Mouse (Mus musculus) neural tube, embryonic 13.5 days (tissue): ENCODE results near the gene Ctnnbip1. TPM values are rescaled to one million over a fixed set of nuclear protein-coding genes. Genes with fewer than 3 reads are reported as not detected.

Experiments used
- ATAC-seq: fragments of 200-750 bp; cut with Nextera tagmentation; 2 replicates; pipeline ENCODE4 v1.8.0; 2017; ENCODE audit warnings: low read depth, mild to moderate bottlenecking, moderate TSS enrichment, moderate library complexity
- H3K27ac ChIP-seq: fragments of 300-500 bp; sonication (generic); replicated peaks from 2 replicates; pipeline ENCODE4 v1.5.1; 2015; ENCODE audit warnings: moderate library complexity, mild to moderate bottlenecking, inconsistent platforms
- H3K27me3 ChIP-seq: fragments of 300-500 bp; sonication (generic); 2 replicates; pipeline ENCODE4 v1.6.1; 2015; ENCODE audit warnings: mild to moderate bottlenecking, inconsistent platforms
- H3K36me3 ChIP-seq: fragments of 300-500 bp; sonication (generic); 2 replicates; pipeline ENCODE4 v1.6.1; 2015; ENCODE audit warnings: mild to moderate bottlenecking, inconsistent platforms
- H3K4me1 ChIP-seq: fragments of 300-500 bp; sonication (generic); replicated peaks from 2 replicates; pipeline ENCODE4 v1.6.1; 2015; ENCODE audit warnings: inconsistent platforms
- H3K4me2 ChIP-seq: fragments of 300-500 bp; sonication (generic); 2 replicates; pipeline ENCODE4 v1.6.1; 2015; ENCODE audit warnings: inconsistent platforms, mild to moderate bottlenecking, moderate library complexity
- H3K4me3 ChIP-seq: fragments of 300-500 bp; sonication (generic); 2 replicates; pipeline ENCODE4 v1.5.1; 2015; ENCODE audit warnings: mild to moderate bottlenecking, inconsistent platforms
- H3K9ac ChIP-seq: fragments of 300-500 bp; sonication (generic); 2 replicates; pipeline ENCODE4 v1.6.1; 2015; ENCODE audit warnings: moderate library complexity, mild to moderate bottlenecking, inconsistent platforms
- H3K9me3 ChIP-seq: fragments of 300-500 bp; sonication (generic); 2 replicates; pipeline ENCODE4 v1.6.1; 2016; ENCODE audit warnings: inconsistent platforms
- WGBS: fragments of 180-500 bp; shearing (Covaris S2); methylation state at CpG from one replicate; pipeline ENCODE4 v1.1.7; 2015; 5-methylcytosine and 5-hydroxymethylcytosine counted together
- polyA plus RNA-seq: library from polyadenylated mRNA; unstranded; fragments of >200 nt; fragmentation: Nextera tagmentation; extraction: Ambion mirVana; gene quantifications from 2 replicates; pipeline ENCODE4 v1.2.1, GENCODE M21; 2015

The Ctnnbip1 gene
- polyA plus RNA-seq, 1 experiment from 2014 or later = 79.0 TPM

- Histone ChIP-seq H3K4me3 (no peak overlapping the region), H3K4me1 (peaks cover 15% of the 10 kb centered on the region), H3K9ac (no peak overlapping the region), H3K27me3 (no peaks in the 10 kb centered on the region), H3K27ac (no peak overlapping the region), H3K9me3 (no peaks in the 10 kb centered on the region), H3K36me3 (peaks cover 77% of the 10 kb centered on the region), H3K4me2 (no peak overlapping the region)
- WGBS = 89% methylated on average over 8 of the region's 8 CpGs
- ATAC-seq = no peak
Observed at GRCm38 (mm10) chr4:149498901-149499300, 19.1 kb upstream of the Ctnnbip1 start.

GRCm38 (mm10) chr4:149499790-149500189 is 18.2 kb upstream of the Ctnnbip1 start:
- H3K4me3 ChIP-seq = no peak overlapping the region
- no peak overlapping the region for H3K9ac ChIP-seq
- H3K27ac ChIP-seq = no peak overlapping the region
- no peak for ATAC-seq
- peaks cover 21% of the 10 kb centered on the region for H3K4me1 ChIP-seq
- H3K4me2 ChIP-seq = no peak overlapping the region
- 82% methylated on average over 5 of the region's 5 CpGs for WGBS
- H3K27me3 ChIP-seq = no peaks in the 10 kb centered on the region
- peaks cover 68% of the 10 kb centered on the region for H3K36me3 ChIP-seq
- H3K9me3 ChIP-seq = no peaks in the 10 kb centered on the region

- 69% methylated on average over 5 of the region's 5 CpGs for WGBS
- Histone ChIP-seq H3K9me3 (no peaks in the 10 kb centered on the region), H3K4me3 (no peak overlapping the region), H3K9ac (no peak overlapping the region), H3K4me2 (no peak overlapping the region), H3K27ac (no peak overlapping the region), H3K4me1 (peaks cover 11% of the 10 kb centered on the region; the same call in 1 of the 2 replicates), H3K27me3 (no peaks in the 10 kb centered on the region), H3K36me3 (peaks cover 30% of the 10 kb centered on the region)
- no peak for ATAC-seq
Observed at GRCm38 (mm10) chr4:149504363-149504762, 13.7 kb upstream of the Ctnnbip1 start.

DNA sequence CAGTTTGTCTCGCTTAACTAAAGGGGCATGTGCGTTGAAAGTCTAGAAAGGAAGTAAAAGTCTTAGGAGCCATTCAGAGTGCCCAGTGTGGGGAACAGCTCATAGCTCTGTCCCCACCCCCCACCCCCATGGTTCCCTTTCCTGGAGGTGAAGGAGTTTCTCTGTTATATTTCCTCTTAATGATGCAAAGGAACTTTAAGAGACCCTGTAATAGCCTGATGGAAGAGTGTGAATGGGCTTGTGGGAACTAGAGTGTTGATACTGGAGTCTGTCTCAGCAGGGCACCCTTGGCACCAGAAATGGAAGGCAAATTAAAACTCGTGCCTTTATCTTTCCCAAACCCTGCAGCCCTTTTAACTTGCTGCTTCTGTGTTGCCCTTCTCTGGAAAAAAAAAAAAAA is 13.2 kb upstream of the Ctnnbip1 start:
- Histone ChIP-seq H3K9ac (no peak overlapping the region), H3K27me3 (no peaks in the 10 kb centered on the region), H3K36me3 (peaks cover 26% of the 10 kb centered on the region), H3K4me1 (peaks cover 11% of the 10 kb centered on the region; the same call in 1 of the 2 replicates), H3K4me2 (no peak overlapping the region), H3K4me3 (no peak overlapping the region), H3K9me3 (no peaks in the 10 kb centered on the region), H3K27ac (no peak overlapping the region)
- 14% methylated on average over 3 of the region's 3 CpGs for WGBS
- no peak for ATAC-seq

- Histone ChIP-seq H3K27me3 (no peaks in the 10 kb centered on the region), H3K4me2 (no peak overlapping the region), H3K36me3 (peaks cover 20% of the 10 kb centered on the region), H3K9ac (no peak overlapping the region), H3K4me3 (no peak overlapping the region), H3K4me1 (peaks cover 11% of the 10 kb centered on the region; the same call in 1 of the 2 replicates), H3K27ac (no peak overlapping the region), H3K9me3 (no peaks in the 10 kb centered on the region)
- WGBS = 54% methylated on average over 14 of the region's 15 CpGs
- no peak for ATAC-seq
Observed at GRCm38 (mm10) chr4:149505261-149505967, 12.6 kb upstream of the Ctnnbip1 start.

DNA sequence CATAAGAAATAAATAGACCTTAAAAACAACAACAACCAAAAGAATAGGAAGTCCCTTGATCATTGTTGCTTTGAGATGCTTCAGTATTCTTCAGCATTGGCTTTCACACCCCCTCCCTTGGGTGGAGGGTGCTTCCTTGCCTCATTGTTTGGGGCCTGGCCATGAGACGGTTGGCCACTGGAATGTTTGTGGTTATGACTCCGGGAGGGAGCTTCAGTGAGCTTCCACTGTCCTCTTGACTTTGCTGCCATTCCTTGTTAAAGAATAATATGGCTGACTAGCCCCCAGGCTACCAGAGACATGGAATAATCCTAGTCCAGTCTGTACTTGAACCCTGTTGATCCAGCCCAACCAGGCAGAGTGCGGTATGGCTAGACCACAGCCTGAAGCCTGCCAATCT is 11.1 kb upstream of the Ctnnbip1 start:
- Histone ChIP-seq H3K4me3 (no peak overlapping the region), H3K27ac (no peak overlapping the region), H3K4me2 (no peak overlapping the region), H3K9ac (no peak overlapping the region), H3K27me3 (no peaks in the 10 kb centered on the region), H3K4me1 (peaks cover 20% of the 10 kb centered on the region), H3K36me3 (peaks cover 12% of the 10 kb centered on the region; the same call in 1 of the 2 replicates), H3K9me3 (no peaks in the 10 kb centered on the region)
- no peak for ATAC-seq
- WGBS = 88% methylated on average over 3 of the region's 3 CpGs

DNA sequence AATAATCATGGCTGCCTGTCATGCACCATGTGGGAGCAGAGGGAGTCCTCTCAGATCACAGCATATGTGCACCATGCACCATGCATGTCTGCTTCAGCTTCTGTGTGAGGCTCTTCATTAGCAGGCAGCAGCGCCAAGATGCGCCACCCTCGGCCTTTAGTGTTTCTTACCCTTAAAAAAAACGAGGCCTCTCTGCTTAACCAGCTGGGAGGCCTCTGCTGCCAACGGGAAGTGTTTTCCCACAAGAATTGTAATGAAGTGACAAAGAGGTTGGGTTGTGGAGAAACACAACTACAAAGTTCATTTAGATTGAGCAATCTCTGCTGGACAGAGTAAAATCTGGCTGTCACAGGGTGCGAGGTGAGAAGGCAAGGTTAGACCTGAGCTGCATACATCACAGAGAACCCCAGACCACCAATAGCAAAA is 6.8 kb upstream of the Ctnnbip1 start:
- Histone ChIP-seq H3K4me3 (no peak overlapping the region), H3K9me3 (no peaks in the 10 kb centered on the region), H3K4me2 (no peak overlapping the region), H3K27ac (peak overlapping the region; percentile 43), H3K9ac (no peak overlapping the region), H3K27me3 (no peaks in the 10 kb centered on the region), H3K4me1 (peaks cover 13% of the 10 kb centered on the region), H3K36me3 (no peaks in the 10 kb centered on the region)
- ATAC-seq = peak; percentile 63; the same call in 1 of the 2 replicates
- WGBS = 40% methylated on average over 6 of the region's 6 CpGs

GRCm38 (mm10) chr4:149512072-149512471 is 6.0 kb upstream of the Ctnnbip1 start:
- Histone ChIP-seq H3K27me3 (no peaks in the 10 kb centered on the region), H3K27ac (no peak overlapping the region), H3K4me1 (peaks cover 13% of the 10 kb centered on the region), H3K4me2 (no peak overlapping the region), H3K4me3 (no peak overlapping the region), H3K9me3 (no peaks in the 10 kb centered on the region), H3K36me3 (no peaks in the 10 kb centered on the region), H3K9ac (no peak overlapping the region)
- 84% methylated on average over 7 of the region's 7 CpGs for WGBS
- ATAC-seq = no peak

DNA sequence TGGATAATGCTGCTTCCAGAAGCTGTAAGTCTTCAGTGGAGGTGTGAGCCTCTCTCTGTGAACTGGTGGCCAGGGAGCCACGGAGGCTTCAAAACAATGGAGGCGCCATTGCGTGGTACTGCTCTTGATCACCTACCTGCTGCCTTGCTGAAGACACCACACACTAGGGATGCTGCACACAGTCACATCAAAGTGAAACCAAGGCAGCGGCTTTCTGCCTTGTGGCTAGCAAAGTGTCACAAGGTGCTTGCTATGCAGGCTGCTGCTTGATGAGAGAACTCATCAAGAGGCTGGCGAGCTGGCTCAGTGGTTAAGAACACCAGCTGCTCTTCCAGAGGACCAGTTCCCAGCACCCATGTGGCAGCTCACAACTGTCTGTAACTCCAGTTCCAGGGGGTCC is 2.3 kb upstream of the Ctnnbip1 start:
- H3K9me3 ChIP-seq = no peaks in the 10 kb centered on the region
- no peak overlapping the region for H3K9ac ChIP-seq
- 93% methylated on average over 5 of the region's 5 CpGs for WGBS
- peaks cover 29% of the 10 kb centered on the region for H3K4me1 ChIP-seq
- no peak overlapping the region for H3K4me2 ChIP-seq
- H3K27me3 ChIP-seq = no peaks in the 10 kb centered on the region
- no peak overlapping the region for H3K27ac ChIP-seq
- no peak for ATAC-seq
- no peaks in the 10 kb centered on the region for H3K36me3 ChIP-seq
- no peak overlapping the region for H3K4me3 ChIP-seq

- H3K9me3 ChIP-seq = no peaks in the 10 kb centered on the region
- H3K36me3 ChIP-seq = no peaks in the 10 kb centered on the region
- H3K27me3 ChIP-seq = no peaks in the 10 kb centered on the region
- peak overlapping the region; percentile 85 for H3K4me3 ChIP-seq
- peak overlapping the region; percentile 91 for H3K9ac ChIP-seq
- H3K4me1 ChIP-seq = peaks cover 31% of the 10 kb centered on the region
- H3K27ac ChIP-seq = peak overlapping the region; percentile 73
- no peak; the same call in 1 of the 2 replicates for ATAC-seq
- peak overlapping the region; percentile 90 for H3K4me2 ChIP-seq
- 4% methylated on average over 40 of the region's 52 CpGs for WGBS
Observed at GRCm38 (mm10) chr4:149518351-149519220, 550 bp downstream of the Ctnnbip1 start.

GRCm38 (mm10) chr4:149521258-149521657 is 3.2 kb downstream of the Ctnnbip1 start:
- Histone ChIP-seq H3K36me3 (no peaks in the 10 kb centered on the region), H3K4me3 (no peak overlapping the region), H3K27me3 (no peaks in the 10 kb centered on the region), H3K27ac (no peak overlapping the region), H3K4me2 (no peak overlapping the region), H3K9me3 (no peaks in the 10 kb centered on the region), H3K9ac (no peak overlapping the region), H3K4me1 (peaks cover 47% of the 10 kb centered on the region)
- 79% methylated on average over 10 of the region's 10 CpGs for WGBS
- ATAC-seq = no peak

GRCm38 (mm10) chr4:149523961-149524360 is 5.9 kb downstream of the Ctnnbip1 start:
- 74% methylated on average over 6 of the region's 6 CpGs for WGBS

More at GRCm38 (mm10) chr4:149523961-149524360, 5.9 kb downstream of the Ctnnbip1 start:
- H3K4me3 ChIP-seq = no peak overlapping the region
- no peaks in the 10 kb centered on the region for H3K9me3 ChIP-seq
- no peak for ATAC-seq
- H3K4me1 ChIP-seq = peaks cover 51% of the 10 kb centered on the region
- H3K27ac ChIP-seq = no peak overlapping the region
- H3K36me3 ChIP-seq = no peaks in the 10 kb centered on the region
- no peak overlapping the region for H3K9ac ChIP-seq
- H3K4me2 ChIP-seq = no peak overlapping the region
- H3K27me3 ChIP-seq = no peaks in the 10 kb centered on the region
